Mouse (Mus musculus) A20 (cell line): Measurements from ENCODE around the gene Vmn1r10.

ENCODE experiments used
- DNase-seq: peaks from one replicate; pipeline ENCODE4 v3.0.0-alpha.2; 2011; ENCODE audit warnings: low read depth, low spot score

The Vmn1r10 gene

GRCm38 (mm10) chr6:57109154-57109553, at the start of gene Vmn1r10:
Vmn1r10 (plus strand) TSS chr6:57109454.
- DNase-seq = no peak

GRCm38 (mm10) chr6:57063730-57064129, 45.5 kb upstream of the Vmn1r10 start:
- no peak for DNase-seq

- DNase-seq = no peak
These were observed 42.8 kb upstream of the Vmn1r10 start, which contains the start of gene Vmn1r9 for GRCm38 (mm10) chr6:57066487-57066886. Vmn1r9 (plus strand) TSS chr6:57066787.

GRCm38 (mm10) chr6:57106358-57106757, 2.9 kb upstream of the Vmn1r10 start:
- peak; percentile 2 for DNase-seq

GRCm38 (mm10) chr6:57133155-57133554, 23.9 kb downstream of the Vmn1r10 start, which contains the start of gene Vmn1r11:
Vmn1r11 (plus strand) TSS chr6:57133455.
- no peak for DNase-seq

GRCm38 (mm10) chr6:57156619-57157018, 47.4 kb downstream of the Vmn1r10 start, which contains the start of gene Vmn1r12:
Vmn1r12 (plus strand) TSS chr6:57156919.
- DNase-seq = no peak
